Mouse (Mus musculus): ENCODE data around the gene Hist1h1c. TPM values are rescaled to one million over a fixed set of nuclear protein-coding genes. Genes with fewer than 3 reads are reported as not detected.
A peak's percentile ranks its signal among the peaks of the same experiment; 100 is the strongest.
"Not testable (repeated sequence)": the region's sequence is repeated elsewhere in the genome, so short reads cannot be mapped to it uniquely, and the experiment has no call there.

The Hist1h1c gene
- 10 to 100 TPM; 64.6 to 74.5 TPM for total RNA-seq (2021)
- long read RNA-seq, experiment 1, partial matches to known transcripts = 0 of 1 reads
- long read RNA-seq, experiment 1, other reads (novel, unspliced or antisense) = 0 of 1 reads
- long read RNA-seq, experiment 2, partial matches to known transcripts = 0 of 4 reads
- long read RNA-seq, experiment 2, other reads (novel, unspliced or antisense) = 0 of 4 reads

DNA sequence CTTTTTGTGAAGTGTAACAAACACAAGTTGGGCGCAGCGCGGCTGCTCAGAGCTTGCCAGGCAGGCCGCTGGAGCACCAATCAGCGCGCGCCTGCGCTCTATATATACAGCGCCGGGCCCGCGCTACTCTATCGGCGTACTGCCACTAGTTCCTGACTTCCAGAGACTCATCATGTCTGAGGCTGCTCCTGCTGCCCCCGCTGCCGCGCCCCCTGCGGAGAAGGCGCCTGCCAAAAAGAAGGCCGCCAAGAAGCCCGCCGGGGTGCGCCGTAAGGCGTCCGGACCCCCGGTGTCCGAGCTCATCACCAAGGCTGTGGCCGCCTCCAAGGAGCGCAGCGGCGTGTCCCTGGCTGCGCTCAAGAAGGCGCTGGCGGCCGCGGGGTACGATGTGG is at the start of gene Hist1h1c:
Hist1h1c (plus strand) TSS at position 132 of the 392 bp plus-strand sequence.
- DNase-seq (ENCODE audit: low spot score in 2 of 2) = peak; percentile 88

DNA sequence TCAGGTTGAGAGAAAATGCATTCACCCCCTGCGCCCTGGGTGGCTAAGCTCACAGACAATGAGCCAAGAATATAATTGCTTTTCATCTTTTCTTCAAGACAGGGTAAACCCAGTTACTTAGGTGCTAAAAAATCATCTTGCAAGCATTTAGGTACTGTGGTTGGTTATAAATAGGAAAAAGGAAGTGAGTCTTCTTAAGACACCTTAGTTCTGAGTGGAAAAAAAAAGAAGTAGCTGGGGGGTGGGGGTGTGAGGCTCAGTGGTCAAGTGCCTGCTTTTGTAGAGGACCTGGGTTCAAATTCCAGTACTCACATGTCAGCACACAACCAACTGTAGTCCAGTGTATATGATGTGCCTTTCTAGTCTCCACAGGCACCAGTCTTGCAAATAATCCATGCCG is 49.7 kb upstream of the Hist1h1c start:
- DNase-seq (ENCODE audit: low spot score in 2 of 2) = no peak

DNA sequence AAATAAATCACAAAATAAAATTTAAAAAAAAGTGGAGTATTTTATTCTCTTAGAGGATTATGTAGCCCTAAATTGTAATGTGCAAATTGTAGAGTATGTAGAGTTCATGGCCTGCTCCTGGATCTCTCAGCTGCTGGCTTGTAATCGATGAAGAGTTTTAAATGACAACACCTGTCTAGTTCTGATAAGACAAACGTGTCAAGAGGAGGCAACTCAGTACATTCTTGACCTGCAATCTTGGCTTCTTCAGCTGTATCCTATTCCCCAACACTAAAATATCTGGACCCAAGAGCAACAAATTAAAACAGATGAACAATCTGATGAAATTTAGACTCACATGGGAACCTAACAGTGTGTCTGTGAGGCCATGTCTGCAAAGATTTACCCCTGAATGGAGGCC is 49.1 kb upstream of the Hist1h1c start:
- no peak for DNase-seq (ENCODE audit: low spot score in 2 of 2)

DNA sequence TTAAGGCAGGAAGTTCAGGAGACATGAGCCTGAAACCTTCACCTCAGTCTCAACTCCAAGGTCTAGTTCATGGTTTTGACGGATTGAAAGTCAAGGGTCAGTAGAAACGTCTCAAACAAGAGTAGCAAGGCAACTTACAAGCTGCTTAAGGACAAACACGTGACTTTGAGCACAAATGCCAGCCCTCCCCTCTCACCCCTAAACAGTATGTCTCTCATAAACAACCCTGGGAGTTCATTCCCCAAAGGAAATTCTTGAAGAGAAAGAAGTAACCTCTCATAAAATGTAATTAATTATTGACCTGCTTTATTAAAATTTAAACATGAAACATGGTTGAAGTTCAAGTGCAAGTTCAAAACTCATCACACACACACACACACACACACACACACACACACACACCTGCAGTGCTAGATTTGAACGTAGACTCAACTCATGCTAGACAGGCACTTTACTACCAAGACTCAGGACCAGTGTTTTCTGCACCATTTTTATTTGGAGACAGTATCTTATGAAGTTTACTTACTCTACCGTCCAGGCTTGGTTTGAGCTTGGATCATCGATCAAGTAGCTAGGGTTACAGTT is 44.7 kb upstream of the Hist1h1c start:
- DNase-seq (ENCODE audit: low spot score in 2 of 2) = no peak

DNA sequence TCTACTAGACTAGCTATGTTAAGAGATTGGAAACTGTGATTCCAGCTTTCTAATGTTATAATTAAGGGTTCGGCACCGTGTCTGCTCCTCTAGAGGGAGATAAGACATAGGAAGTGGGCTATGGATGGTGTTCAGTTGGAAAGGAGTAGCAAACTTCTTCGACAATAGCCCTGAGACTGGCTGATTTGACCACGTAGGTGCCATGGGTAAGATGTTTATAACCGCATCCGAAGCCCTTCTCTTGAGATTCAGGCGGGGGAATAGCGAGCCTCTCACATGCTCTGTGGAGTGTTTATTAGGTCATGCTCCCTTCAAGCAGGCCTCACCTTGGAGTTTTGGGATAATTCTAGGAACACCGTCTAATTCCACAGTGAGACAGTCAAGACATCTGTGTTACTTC is 43.7 kb upstream of the Hist1h1c start:
- DNase-seq (ENCODE audit: low spot score in 2 of 2) = no peak

DNA sequence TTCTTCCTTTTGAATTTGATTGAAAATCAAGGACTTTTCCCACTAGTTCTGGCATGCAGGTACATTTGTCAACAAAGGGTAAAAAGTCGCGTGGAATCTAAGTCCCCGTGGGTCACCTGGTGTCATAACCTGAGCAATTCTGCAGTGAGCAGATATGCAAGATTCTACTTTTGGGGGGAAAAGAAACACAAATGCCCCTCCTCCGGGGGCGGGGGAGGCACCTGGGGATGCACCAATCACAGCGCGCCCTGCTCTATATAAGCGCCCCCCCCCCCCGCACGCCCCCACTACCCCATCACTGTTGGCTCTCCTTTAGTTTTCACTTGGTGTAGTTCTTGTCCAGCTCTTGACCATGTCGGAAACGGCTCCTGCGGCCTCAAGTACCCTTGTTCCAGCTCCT is 43.1 kb upstream of the Hist1h1c start, which contains the start of gene Hist1h1t:
Hist1h1t (plus strand) TSS at position 301 of the 400 bp plus-strand sequence.
- DNase-seq (ENCODE audit: low spot score in 2 of 2) = no peak

DNA sequence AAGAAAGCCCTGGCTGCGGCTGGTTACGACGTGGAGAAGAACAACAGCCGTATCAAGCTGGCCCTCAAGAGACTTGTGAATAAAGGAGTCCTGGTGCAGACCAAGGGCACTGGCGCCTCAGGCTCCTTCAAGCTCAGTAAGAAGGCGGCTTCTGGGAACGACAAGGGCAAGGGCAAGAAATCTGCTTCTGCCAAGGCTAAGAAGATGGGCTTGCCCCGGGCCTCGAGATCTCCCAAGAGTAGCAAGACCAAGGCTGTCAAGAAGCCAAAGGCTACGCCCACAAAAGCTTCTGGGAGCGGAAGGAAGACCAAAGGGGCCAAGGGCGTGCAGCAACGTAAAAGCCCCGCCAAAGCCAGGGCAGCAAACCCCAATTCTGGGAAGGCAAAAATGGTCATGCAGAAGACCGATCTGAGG is 42.5 kb upstream of the Hist1h1c start:
- no peak for DNase-seq (ENCODE audit: low spot score in 2 of 2)

DNA sequence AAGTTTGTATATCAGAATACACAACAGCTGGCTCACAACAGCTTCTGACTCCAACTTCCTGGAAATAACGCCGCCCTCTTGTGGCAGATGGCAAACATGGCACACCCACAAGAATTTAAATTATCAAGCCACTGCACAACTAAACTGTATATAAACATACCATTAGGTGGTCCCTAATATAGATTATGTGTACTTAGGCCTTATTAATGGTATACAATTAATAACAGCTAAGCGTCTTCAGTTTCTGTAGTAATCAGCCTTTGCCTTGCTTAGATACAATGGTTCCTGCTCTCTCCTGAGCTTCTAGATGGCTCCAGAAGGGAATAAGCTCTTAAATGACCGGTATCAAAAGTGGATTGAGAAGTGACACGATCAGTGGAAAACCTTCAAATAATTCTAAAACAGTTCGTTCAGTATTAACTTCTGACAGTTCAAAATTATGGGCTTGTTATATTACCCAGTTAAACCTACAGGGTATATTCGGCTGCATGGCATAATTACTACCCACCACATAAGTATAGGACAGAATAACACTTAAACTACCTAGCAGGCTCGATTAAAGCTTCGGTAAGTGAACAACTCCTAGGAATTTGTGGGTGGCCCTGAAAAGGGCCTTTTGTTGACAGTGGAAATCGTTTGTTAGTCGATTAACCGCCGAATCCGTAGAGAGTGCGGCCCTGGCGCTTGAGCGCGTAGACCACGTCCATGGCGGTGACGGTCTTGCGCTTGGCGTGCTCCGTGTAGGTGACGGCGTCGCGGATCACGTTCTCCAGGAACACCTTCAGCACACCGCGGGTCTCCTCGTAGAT is 40.9 kb upstream of the Hist1h1c start:
- peak in 1 of 2 experiments; percentile 60 for DNase-seq (ENCODE audit: low spot score in 2 of 2)

DNA sequence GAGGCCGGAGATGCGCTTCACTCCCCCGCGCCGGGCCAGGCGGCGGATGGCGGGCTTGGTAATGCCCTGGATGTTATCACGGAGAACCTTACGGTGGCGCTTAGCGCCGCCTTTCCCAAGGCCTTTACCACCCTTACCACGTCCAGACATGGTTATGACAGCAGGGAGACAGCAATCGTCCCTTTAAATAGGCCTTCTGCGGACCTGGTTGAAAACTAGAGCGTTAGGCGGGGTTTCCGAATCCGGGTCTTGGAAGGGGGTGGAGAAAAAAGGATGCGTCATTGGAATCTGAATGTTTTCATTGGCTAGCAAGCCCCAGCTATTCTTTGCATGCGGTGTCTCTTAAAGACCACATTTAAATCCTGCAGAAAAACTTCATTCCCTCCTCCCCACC is 40.3 kb upstream of the Hist1h1c start, which contains the start of gene Hist1h4c:
Hist1h4c (minus strand) TSS at position 155 of the 394 bp plus-strand sequence.
- DNase-seq (ENCODE audit: low spot score in 2 of 2) = peak; percentile 99 to 100

DNA sequence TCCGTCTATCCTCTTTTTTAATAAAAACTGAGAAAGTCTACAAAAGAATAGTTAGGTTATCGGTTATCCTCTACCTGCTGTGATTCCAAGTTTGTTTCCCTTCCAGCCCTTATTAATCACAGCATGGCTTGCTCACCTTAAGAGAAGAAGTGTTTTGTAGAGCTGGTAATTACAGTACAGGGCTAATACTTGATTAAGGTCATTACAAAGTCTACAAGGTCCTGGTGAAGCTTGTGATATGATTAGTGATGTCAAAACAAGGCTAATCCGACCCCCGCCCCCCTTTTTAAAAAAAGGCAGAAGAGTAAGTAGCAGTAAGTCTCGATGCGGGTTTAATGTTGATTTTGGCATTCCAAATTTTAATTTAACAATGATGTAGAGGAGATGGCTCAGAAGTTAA is 39.6 kb upstream of the Hist1h1c start:
- DNase-seq (ENCODE audit: low spot score in 2 of 2) = no peak

DNA sequence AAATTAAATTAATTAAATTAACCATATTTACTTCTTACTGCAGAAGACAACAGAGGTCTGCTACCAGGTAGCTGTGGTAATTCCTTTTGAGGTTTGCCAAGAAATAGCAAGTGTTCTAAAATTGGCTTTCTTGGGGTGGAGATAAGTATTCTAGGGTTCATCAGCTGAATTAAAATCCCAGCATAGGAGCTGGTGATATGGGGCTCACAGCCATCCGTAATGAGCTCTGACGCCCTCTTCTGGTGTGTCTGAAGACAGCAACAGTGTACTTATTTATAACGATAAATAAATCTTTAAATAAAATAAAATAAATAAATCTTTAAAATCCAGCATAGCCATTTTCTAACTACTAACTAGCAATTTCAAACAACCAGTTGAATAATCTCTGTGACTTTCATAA is 38.8 kb upstream of the Hist1h1c start:
- DNase-seq (ENCODE audit: low spot score in 2 of 2) = no peak

DNA sequence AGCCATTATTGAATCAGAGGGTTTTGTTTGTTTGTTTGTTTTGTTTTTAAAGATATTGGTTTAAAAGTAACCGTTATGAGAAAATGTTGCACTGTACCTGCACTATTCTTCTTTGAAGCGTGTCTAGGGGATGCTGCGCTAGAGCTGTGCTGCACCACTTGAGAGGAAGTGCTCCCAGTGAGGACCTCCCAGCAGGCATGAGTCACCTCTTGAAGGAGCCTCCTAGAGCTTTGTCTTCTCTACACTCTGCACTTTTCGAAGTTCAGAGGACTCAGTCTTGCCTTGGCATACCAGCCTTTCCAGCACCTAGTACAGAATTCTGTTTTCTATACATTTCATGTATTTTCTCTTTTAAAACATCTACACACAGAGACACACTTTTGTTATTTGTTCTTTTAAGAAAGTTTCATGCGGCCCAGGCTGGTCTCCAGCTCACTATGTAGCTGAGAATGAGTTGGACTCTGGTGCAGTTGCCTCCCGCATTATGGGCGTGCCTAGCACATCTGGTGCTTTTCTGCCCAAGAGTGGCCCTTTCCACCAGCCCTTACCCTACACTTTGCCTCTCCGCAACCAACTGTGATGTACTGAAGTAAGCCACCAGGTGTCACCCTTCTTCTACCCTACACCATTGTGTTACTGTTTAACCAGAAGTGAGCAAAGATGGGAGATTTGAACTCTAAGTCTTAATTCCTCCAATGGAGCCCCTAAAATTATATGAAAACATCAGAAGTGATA is 37.7 kb upstream of the Hist1h1c start:
- DNase-seq (ENCODE audit: low spot score in 2 of 2) = peak; percentile 69 to 88

DNA sequence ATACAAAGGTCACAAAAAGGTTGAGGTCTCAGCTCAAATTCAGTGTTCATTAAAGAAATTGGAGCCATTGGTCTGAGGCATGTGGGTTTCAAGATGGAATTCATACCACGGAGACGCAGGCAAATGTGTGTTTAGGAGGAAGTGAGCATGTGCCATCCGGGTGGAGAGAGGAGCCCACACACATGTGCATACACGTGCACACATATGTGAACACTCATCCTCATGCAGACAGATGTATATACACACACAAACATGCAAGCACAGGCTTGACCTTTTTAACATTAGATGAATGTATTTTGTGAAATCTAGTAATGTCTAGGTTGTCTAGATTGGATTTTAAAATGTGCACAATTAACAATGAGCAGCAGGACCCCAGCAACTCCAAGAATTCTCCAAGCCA is 36.4 kb upstream of the Hist1h1c start:
- no peak for DNase-seq (ENCODE audit: low spot score in 2 of 2)

DNA sequence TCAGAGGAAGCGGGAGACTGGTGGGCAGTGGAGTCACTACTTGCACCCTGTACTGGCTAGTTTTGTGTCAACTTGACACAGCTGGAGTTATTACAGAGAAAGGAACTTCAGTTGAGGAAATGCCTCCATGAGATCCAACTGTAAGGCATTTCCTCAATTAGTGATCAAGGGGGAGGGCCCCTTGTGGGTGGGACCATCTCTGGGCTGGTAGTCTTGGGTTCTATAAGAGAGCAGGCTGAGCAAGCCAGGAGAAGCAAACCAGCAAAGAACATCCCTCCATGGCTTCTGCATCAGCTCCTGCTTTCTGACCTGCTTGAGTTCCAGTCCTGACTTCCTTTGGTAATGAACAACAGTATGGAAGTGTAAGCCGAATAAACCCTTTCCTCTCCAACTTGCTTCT is 35.8 kb upstream of the Hist1h1c start:
- DNase-seq (ENCODE audit: low spot score in 2 of 2) = not testable (repeated sequence)

DNA sequence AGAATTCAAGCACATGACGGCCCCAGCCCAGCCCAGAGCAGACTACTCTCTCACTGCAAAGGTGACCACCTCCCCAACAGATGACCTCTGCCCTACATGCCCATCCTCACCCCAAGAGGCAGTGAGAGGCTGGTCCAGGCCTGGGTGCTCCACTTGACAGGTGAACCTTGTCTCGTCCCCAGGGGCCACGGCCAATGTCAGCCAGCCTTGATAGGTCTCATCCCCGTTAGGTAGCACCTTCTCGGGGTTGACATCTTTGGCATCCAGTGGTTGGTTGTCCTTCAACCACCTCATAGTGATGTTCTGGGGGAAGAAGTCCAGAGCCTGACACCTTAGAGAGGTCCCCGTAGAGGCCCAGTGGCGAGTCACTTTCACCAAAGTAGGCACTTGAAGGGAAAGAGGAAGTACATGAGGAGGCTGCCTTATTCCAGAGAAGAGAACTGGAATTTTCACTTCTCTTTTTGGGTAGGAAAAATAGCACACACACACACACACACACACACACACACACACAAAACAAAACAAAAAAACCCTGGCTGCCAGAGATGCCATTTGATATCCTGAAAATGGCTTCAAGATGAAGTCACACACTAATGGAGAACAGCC is 32.8 kb upstream of the Hist1h1c start:
- DNase-seq (ENCODE audit: low spot score in 2 of 2) = no peak

DNA sequence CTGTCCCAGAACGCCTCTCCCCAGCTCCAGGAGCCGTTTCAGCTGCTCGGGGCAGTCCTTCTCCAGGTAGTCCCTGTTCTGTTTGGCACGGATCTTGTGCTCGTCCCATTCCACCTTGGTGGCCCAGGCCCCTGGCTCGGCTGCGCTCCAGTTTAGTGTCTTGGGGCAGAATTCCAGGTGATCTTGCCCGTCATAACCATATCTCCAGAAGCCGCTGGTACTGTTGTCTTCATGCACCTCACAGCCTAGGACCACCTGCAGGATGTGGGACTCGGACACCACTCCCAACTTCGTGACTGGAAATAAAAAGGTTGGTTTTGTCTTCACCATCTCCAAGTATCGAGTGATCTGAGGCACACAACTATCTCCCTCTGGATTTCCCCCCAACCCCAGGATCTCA is 31.8 kb upstream of the Hist1h1c start:
- DNase-seq (ENCODE audit: low spot score in 2 of 2) = no peak

DNA sequence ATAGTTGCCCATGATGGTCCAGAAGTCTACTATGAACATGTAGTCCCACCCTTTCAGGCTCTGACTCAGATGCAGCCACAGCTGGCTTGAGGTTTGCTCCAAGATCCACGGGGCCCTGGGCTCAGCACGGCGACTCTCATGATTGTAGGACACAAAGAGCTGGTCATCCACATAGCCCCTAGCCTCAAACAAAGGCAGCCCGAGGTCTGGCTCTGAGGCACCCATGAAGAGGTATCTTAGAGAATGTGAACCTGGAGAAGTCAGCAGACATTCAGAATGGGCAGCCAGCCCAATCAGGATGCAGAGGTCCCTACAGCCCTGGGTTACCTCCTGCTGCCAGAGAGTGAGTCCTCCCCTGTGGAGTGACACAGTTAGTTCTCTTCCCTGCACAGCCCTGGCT is 30.6 kb upstream of the Hist1h1c start:
- no peak for DNase-seq (ENCODE audit: low spot score in 2 of 2)

DNA sequence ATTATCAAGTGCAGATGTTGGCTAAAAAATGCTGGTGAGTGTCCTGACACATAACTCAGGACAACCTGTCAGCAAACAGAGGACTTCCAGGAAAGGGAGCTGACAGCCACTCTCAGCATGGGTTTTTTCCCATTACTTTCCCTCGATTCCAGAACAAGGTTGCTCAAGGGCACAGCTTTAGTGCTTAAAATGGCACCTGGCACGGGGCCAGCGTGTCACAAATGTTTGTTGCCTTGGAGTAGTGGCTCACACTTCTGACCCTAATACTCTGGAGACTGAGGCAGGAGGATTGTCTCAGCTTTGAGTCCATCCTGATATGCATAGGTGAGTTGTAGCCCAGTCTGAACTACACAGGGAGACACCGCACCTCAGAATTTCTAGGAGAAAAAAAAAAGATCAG is 30.0 kb upstream of the Hist1h1c start:
- no peak for DNase-seq (ENCODE audit: low spot score in 2 of 2)

DNA sequence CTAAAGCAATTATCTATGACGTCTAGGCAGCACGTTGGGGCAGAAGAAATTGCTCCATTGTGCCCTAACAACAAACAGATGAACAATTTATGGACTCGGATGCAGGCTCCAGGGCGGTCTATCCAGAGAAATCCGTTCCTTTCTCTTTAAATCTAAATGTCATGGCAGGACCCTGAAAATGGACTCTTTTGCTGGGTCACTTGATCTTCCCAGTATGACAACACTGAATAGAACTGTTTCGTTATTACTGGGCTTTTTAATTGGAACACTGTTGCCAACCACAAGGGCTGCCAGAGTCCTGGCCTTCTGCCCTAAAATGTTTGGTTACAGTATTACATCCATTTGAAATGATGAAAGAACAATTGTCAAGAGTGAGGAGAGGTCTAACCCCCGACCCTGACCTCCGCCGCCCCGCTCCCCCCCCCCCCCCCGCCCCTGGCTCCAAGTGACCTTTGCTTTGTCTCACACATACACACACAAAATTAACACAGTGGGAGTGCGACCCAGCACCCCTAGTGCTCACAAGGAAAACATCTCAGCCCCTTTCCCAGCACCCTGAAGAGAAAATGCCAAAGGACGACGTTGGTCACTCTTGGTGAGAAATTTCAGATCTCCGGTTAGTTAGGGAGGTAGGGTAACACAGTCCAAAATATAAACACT is 28.8 kb upstream of the Hist1h1c start:
- no peak for DNase-seq (ENCODE audit: low spot score in 2 of 2)

DNA sequence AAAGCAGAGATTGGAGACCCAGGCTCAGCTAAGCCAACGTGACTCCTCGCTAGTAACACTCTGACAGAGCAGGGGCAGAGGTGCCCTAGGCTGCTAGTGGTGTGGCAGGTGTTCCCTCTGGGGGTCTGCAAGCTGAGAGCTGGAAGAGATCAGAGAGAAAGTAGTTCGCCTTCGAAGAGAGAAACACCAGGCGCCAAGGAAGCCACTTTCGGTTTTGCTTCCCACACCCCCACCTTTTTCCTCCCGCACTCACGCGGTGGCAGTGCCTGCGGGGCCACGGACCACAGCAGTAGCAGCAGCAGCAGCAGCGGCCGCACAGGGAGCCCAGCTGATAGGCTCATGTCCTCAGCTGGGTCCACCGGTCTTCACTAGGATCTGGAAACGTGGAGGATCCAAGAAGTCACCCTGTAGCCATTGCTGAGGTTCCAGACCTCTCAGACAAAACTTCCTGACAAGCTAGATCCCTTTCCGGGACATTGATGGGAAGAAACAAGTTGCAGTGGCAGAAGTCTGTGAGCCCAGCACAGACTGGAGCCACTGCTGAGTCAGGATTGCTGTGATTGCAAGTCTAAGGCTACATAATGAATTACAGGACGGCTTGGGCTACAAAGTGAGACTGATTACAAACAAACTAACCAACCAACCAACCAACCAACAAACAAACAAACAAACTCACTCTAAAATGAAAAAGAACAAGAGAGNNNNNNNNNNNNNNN is 28.1 kb upstream of the Hist1h1c start, which contains the start of gene Hfe:
Hfe (minus strand) TSS at position 481 of the 716 bp plus-strand sequence.
- DNase-seq (ENCODE audit: low spot score in 2 of 2) = no peak

All from layer of hippocampus, postnatal 14 days (tissue).